10 mouse cellular contexts compared by ENCODE assay signal in genomic region chr8:117363291-117363690, GRCm38 (mm10).
DNase-seq lines count a peak whose midpoint lies in the region; ATAC-seq and TF ChIP-seq lines count a peak whose summit lies in the region.
"Had no signal": no experiment of that assay in that cellular context is flagged by ENCODE, and none has a peak within 500 bp of the region (broad histone marks: within the 10 kb centered on the region; RNA-seq: fewer than 3 reads in every experiment).

No protein-coding gene starts in this region.

- H3K27ac ChIP-seq in kidney, postnatal 0 days, result peak overlapping the region; percentile 82
- H3K27ac ChIP-seq in forebrain, embryonic 10.5 days, result no peak overlapping the region
- H3K27ac ChIP-seq: limb, embryonic 15.5 days had no signal

- H3K4me1 ChIP-seq in kidney, postnatal 0 days (replicated peaks; ENCODE audit: insufficient read depth, low read length), result peaks cover 52% of the 10 kb centered on the region
- H3K4me1 ChIP-seq in forebrain, embryonic 10.5 days, result peaks cover 28% of the 10 kb centered on the region

- no peaks in the 10 kb centered on the region for H3K27me3 ChIP-seq in kidney, postnatal 0 days (ENCODE audit: insufficient read depth, low read length)
- H3K27me3 ChIP-seq in forebrain, embryonic 10.5 days (ENCODE audit: poor library complexity, severe bottlenecking), result no peaks in the 10 kb centered on the region
- H3K27me3 ChIP-seq: limb, embryonic 15.5 days had no signal

- H3K4me2 ChIP-seq in kidney, postnatal 0 days (ENCODE audit: low read length), result no peak overlapping the region
- H3K4me2 ChIP-seq: limb, embryonic 15.5 days had no signal

- 71% methylated on average over 10 of the region's 10 CpGs for WGBS in kidney, postnatal 0 days
- 95% methylated on average over 10 of the region's 10 CpGs for WGBS in forebrain, embryonic 10.5 days

- no peak overlapping the region for H3K4me3 ChIP-seq in kidney, postnatal 0 days (replicated peaks; ENCODE audit: low read depth, low read length)
- no peak overlapping the region for H3K4me3 ChIP-seq in forebrain, embryonic 10.5 days
- H3K4me3 ChIP-seq: limb, embryonic 15.5 days had no signal

- DNase-seq in kidney, adult 18-20 months, result peak; percentile 56
- no peak for DNase-seq in kidney, adult 9 months
- DNase-seq in adrenal gland, postnatal 36 days, result peak; percentile 64 to 71
- DNase-seq in cerebellum, postnatal 10 days, result peak; percentile 86 to 90
- peak; percentile 25 for DNase-seq in kidney, postnatal 0 days (ENCODE audit: low spot score)
- no peak for DNase-seq in right cerebral cortex, postnatal 25 days
- DNase-seq in forebrain, embryonic 10.5 days (ENCODE audit: extremely low spot score, low spot score), result no peak
- no peak for DNase-seq in embryo, embryonic 10.5 days (ENCODE audit: low spot score)
- DNase-seq: thymus, postnatal 4 days had no signal

- H3K36me3 ChIP-seq in kidney, postnatal 0 days (ENCODE audit: insufficient read depth, low read length), result no peaks in the 10 kb centered on the region
- H3K36me3 ChIP-seq in forebrain, embryonic 10.5 days (replicated peaks), result no peaks in the 10 kb centered on the region
- H3K36me3 ChIP-seq: limb, embryonic 15.5 days had no signal

- no peak for ATAC-seq in kidney, postnatal 0 days (replicated peaks; ENCODE audit: low FRiP score, low read depth)

- TF ChIP-seq CTCF in kidney, postnatal 0 days (IDR thresholded peaks at IDR 0.05; ENCODE audit: low read depth), result no peak

- H3K9me3 ChIP-seq in kidney, postnatal 0 days (replicated peaks; ENCODE audit: low read length), result no peaks in the 10 kb centered on the region
- H3K9me3 ChIP-seq in forebrain, embryonic 10.5 days, result no peaks in the 10 kb centered on the region
- H3K9me3 ChIP-seq: limb, embryonic 15.5 days had no signal

- H3K9ac ChIP-seq in kidney, postnatal 0 days (ENCODE audit: low read depth, low read length), result no peak overlapping the region
- H3K9ac ChIP-seq: limb, embryonic 15.5 days had no signal

Comparison
In these comparisons a context has a peak if more than half of its experiments do, and no peak if none do; other contexts are left out.
1. DNase-seq: peak in kidney, adult 18-20 months (single experiment), adrenal gland, postnatal 36 days (2 of 2), cerebellum, postnatal 10 days (2 of 2) and kidney, postnatal 0 days (single experiment); none in kidney, adult 9 months (single experiment), right cerebral cortex, postnatal 25 days (single experiment), forebrain, embryonic 10.5 days (single experiment) and embryo, embryonic 10.5 days (single experiment).